Mouse (Mus musculus) liver, embryonic 14.5 days (tissue): ENCODE measurements around the gene Olfr1161.
"Not testable (repeated sequence)": the region's sequence is repeated elsewhere in the genome, so short reads cannot be mapped to it uniquely, and the experiment has no call there.

Experiments
- CTCF ChIP-seq: IDR thresholded peaks from 2 replicates; pipeline ENCODE4 v1.5.1; 2016; ENCODE audit warnings: antibody characterized with exemption, low read depth, control low read depth
- EP300 ChIP-seq: IDR thresholded peaks from 2 replicates; pipeline ENCODE4 v1.6.1; 2016; ENCODE audit warnings: antibody characterized with exemption, low read depth

GRCm38 (mm10) chr2:88022474-88022873 is at the start of gene Olfr1161:
- TF ChIP-seq CTCF, EP300: not testable (repeated sequence)
